Mouse (Mus musculus) erythroblast, embryonic 14.5 days (primary cell): ENCODE results near the gene Cenpt. TPM values are rescaled to one million over a fixed set of nuclear protein-coding genes. Genes with fewer than 3 reads are reported as not detected.

Experiments
- H3K27me3 ChIP-seq: 2 replicates; pipeline ENCODE4 v1.6.1; 2012; ENCODE audit warnings: inconsistent platforms; ENCODE audit not compliant: control insufficient read depth
- H3K36me3 ChIP-seq: 2 replicates; pipeline ENCODE4 v1.6.1; 2012; ENCODE audit warnings: mild to moderate bottlenecking, inconsistent platforms; ENCODE audit not compliant: control insufficient read depth
- H3K4me1 ChIP-seq: 2 replicates; pipeline ENCODE4 v1.6.1; 2012; ENCODE audit warnings: inconsistent platforms; ENCODE audit not compliant: control insufficient read depth
- H3K4me3 ChIP-seq: replicated peaks from 2 replicates; pipeline ENCODE3; 2012; ENCODE audit warnings: moderate library complexity, mild to moderate bottlenecking, inconsistent platforms
- H3K9me3 ChIP-seq: 2 replicates; pipeline ENCODE4 v1.6.1; 2012; ENCODE audit warnings: low read length, inconsistent platforms, mixed read lengths; ENCODE audit not compliant: control insufficient read depth
- GATA1 ChIP-seq: IDR thresholded peaks from 2 replicates; pipeline ENCODE4 v1.6.1; 2012; ENCODE audit warnings: low read length, inconsistent platforms, mixed read lengths
- TAL1 ChIP-seq: IDR thresholded peaks from 3 replicates; pipeline ENCODE4 v1.6.1; 2012; ENCODE audit warnings: low read length, inconsistent platforms, mixed read lengths
- polyA plus RNA-seq: library from polyadenylated mRNA; stranded (reverse); fragments of >175 nt; gene quantifications from 2 replicates; pipeline ENCODE4 v1.2.3, GENCODE M21; 2012

The Cenpt gene
- polyA plus RNA-seq, result 7.1 and 9.1 TPM in 2 replicates

DNA sequence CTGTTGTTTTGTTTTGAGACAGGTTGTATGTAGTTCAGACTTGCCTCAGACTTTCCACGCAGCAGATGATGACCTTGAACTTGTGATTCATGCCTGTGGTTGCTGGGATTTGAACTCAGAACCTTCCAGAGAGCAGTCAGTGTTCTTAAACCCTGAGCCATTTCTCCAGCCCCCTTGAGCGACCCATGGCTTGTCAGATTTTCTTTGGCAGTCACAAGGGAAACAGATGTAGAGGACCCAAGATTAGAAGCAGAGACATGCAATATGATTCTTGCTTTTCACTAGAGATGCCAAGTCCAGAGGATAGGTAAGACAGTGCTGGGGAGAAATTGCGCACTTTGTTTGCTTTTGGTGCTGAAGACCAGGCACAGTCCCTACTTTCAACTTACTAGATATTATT is at the start of gene Cenpt:
Gene Cenpt (minus strand): TSS at position 101 of the 400 bp plus-strand sequence.
- H3K9me3 ChIP-seq, result no peaks in the 10 kb centered on the region
- H3K4me3 ChIP-seq, result peak within 1 kb of the TSS; percentile 70
- TF ChIP-seq GATA1 (no peak), TAL1 (no peak)
- H3K27me3 ChIP-seq, result no peaks in the 10 kb centered on the region
- peaks cover 39% of the 10 kb centered on the region for H3K36me3 ChIP-seq
- peaks cover 63% of the 10 kb centered on the region for H3K4me1 ChIP-seq

DNA sequence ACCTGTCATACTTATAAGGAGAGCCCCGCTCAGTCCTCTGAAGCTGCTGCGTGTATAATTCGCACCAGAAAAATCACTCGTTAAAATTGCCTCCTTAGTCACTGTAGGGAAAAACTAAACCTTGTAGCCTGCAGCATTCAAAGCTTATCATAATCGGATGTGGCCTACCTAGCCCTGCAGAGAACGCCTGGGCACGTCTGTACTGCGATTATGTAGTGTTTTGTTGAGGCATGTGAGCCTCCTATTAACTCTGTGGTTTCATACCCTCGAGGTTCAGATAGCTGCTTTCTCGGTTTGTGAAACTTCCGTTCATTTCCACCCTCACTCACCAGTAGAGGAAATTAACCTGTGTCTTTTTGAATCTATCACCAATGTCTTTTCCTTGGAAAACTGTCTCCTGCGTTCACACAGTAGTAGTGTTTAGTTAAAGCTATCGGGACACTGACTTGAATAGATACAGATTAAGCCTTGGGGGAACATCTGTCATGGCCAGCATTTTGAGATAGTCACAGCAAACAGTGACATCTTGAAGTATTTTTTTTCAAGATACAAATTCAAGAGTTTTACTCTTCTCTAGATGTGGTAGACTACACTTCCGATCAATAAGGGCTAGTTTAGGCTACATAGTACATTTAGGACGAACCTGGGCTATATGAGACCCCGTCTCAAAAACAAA is 48.0 kb upstream of the Cenpt start:
- Histone ChIP-seq H3K27me3 (no peaks in the 10 kb centered on the region), H3K4me1 (peaks cover 31% of the 10 kb centered on the region), H3K4me3 (peak overlapping the region; percentile 91), H3K9me3 (no peaks in the 10 kb centered on the region), H3K36me3 (peaks cover 2% of the 10 kb centered on the region)
- no peak for TF ChIP-seq GATA1
- no peak for TF ChIP-seq TAL1

DNA sequence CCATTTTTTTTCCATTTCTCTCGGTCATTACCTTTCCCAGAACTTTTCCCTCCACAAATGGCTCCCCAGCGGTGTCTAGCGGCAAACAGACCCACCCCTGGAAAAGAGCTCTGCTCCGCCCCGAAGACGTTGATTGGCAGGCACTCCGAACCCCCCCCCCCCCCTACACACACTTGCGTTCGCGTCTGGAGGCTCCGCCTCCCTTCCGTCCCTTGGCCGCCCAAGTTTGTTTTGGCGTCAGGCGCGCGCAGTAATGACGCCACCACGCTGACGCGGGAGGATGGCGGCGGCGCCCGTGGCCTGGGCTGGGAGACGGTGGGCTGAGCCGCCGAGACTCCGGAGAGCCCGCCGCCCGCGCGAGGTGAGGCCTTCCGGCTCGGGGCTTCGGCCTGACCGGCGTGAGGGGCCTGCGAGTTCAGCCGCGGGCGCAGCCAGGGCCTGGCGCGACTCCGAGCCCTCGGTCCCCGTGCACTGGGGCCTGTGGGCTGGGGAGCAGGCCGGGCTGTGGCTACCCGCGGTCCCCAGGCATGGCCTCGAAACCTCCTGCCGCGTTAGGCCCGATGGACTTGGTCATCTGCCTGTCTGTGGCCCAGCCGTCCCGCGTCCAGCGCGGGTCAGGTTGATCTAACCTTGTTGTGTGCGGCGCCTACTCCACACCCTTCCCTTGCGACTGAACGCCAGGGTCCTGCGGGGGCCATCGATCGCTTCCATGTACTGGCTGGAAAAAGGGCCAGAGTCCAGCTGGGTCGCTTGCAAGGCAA is 47.3 kb upstream of the Cenpt start, which contains the start of gene Pskh1:
Gene Pskh1 (plus strand): TSS at position 262 of the 761 bp plus-strand sequence.
- Histone ChIP-seq H3K36me3 (peaks cover 3% of the 10 kb centered on the region), H3K27me3 (no peaks in the 10 kb centered on the region), H3K4me1 (peaks cover 33% of the 10 kb centered on the region), H3K9me3 (no peaks in the 10 kb centered on the region), H3K4me3 (peak within 1 kb of the TSS; percentile 91)
- TF ChIP-seq GATA1, result no peak
- TF ChIP-seq TAL1, result no peak

DNA sequence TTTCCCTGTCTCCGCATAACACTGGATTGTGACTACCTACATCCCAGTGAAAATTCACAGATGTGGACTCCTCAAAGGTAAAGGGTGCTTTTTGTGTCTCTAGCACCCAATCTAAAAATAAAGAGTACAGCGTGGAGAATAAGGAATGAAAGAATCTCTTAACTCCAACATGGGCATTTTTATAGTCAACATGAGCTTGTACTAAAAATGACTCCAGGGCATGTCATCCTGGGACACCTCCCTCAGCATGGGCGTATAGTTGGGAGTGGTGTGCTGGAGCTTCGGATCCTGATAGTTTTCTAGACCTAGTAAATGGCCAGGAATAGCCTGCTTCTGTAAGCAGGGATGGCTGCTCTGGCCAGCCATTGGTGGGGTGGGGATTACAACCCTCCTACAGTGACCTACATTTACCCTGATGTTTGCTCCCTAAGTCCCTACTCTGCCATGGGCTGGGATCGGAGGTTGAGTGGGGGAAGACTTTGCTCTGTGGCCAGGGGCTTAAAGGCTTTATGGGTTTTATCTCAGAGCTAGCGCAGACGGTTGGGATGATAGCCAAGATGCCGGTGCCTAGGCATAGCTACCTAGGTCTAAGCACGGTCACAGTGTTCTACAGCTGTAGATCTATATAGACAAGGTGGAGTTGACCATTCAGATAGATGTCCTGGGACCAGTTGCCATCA is 44.9 kb upstream of the Cenpt start:
- TF ChIP-seq GATA1, result no peak
- no peak for TF ChIP-seq TAL1
- H3K27me3 ChIP-seq, result no peaks in the 10 kb centered on the region
- H3K4me1 ChIP-seq, result peaks cover 38% of the 10 kb centered on the region

DNA sequence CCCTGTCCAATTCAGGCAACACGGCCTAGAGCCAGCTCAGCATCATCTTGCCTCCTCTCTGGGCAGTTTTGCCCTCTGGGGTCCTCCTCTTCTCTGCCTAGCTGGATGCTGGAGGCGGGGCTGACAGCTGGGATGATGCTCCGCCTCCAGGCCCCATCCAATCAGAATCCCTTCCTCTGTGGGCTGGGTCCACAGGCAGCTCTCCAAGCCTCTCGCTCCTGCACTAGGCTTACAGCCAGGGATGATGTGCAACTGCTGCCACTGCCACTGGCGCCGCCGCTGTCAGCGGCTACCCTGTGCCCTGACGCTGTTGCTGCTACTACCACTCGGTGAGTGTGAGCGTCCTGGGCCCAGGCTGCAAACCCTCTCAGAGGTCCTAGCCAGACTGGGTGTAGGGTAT is 40.3 kb upstream of the Cenpt start, which contains the start of gene Nrn1l:
Gene Nrn1l (plus strand): TSS at position 229 of the 400 bp plus-strand sequence.
- TF ChIP-seq GATA1 (no peak), TAL1 (no peak)
- H3K27me3 ChIP-seq, result no peaks in the 10 kb centered on the region
- H3K4me1 ChIP-seq, result peaks cover 11% of the 10 kb centered on the region
- no peaks in the 10 kb centered on the region for H3K9me3 ChIP-seq
- peaks cover 70% of the 10 kb centered on the region for H3K36me3 ChIP-seq
- H3K4me3 ChIP-seq, result no peak within 1 kb of the TSS

More for the DNA sequence above, 44.9 kb upstream of the Cenpt start:
- no peak overlapping the region for H3K4me3 ChIP-seq
- H3K9me3 ChIP-seq, result no peaks in the 10 kb centered on the region
- peaks cover 25% of the 10 kb centered on the region for H3K36me3 ChIP-seq

DNA sequence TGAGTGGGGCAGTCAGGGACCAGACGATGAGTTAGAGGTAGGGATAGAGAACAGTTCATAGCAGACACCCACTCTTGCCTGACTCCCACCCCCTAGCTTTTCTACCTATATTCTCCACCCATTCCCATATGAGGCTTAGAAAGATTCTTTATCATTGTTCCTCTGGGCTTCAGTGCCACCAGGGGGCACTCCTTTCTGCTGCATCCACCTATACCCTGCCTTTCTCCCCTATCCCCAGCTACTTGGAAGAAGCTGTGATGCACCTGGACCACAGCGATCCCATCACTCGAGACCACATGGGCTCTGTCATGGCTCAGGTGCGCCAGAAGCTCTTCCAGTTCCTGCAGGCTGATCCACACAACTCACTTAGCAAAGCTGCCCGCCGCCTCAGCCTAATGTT is 39.4 kb upstream of the Cenpt start:
- Histone ChIP-seq H3K9me3 (no peaks in the 10 kb centered on the region), H3K36me3 (peaks cover 79% of the 10 kb centered on the region), H3K4me1 (peaks cover 8% of the 10 kb centered on the region), H3K27me3 (no peaks in the 10 kb centered on the region), H3K4me3 (no peak overlapping the region)
- no peak for TF ChIP-seq TAL1
- TF ChIP-seq GATA1, result no peak

DNA sequence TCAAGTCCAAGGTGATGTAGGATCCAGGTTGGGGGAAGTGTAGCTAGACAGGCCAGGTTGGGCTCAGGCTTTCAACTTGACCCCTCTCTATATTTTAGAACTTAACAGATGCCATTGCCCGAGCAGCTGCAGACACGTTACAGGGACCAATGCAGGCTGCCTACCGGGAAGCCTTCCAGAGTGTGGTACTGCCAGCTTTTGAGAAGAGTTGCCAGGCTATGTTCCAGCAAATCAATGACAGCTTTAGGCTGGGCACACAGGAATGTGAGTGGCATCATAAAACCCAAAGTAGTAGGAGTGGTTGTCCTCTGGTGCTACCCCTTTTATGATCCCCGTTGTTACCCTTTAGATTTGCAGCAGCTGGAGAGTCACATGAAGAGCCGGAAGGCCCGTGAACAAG is 37.8 kb upstream of the Cenpt start:
- Histone ChIP-seq H3K36me3 (peaks cover 95% of the 10 kb centered on the region), H3K4me1 (peaks cover 5% of the 10 kb centered on the region), H3K4me3 (no peak overlapping the region), H3K27me3 (no peaks in the 10 kb centered on the region), H3K9me3 (no peaks in the 10 kb centered on the region)
- no peak for TF ChIP-seq GATA1
- no peak for TF ChIP-seq TAL1

DNA sequence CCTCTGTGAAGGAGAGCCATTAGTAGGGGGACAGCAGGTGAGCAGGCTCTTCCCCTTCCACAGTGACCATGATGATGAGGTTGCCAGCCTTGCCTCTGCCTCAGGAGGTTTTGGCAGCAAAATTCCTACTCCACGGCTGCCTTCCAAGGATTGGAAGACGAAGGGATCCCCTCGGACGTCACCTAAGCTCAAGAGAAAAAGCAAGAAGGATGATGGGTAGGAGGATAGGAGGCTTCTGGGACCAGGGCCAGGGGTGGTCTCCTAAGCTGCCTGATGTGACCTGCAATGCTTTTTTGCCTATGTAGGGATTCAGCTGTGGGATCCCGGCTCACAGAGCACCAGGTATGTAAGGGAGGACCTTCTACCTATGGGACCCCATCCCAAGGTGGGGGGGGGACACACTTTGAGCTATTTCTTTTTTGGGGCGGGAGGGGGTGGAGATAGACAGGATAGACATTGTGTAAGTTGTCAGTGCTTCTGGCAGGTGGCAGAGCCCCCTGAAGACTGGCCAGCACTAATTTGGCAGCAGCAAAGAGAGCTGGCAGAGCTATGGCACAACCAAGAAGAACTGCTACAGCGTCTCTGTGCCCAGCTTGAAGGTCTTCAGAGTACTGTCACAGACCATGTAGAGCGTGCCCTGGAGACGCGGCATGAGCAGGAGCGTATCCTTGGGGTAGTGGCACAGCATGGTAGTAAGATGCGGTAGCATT is 36.8 kb upstream of the Cenpt start:
- no peak for TF ChIP-seq TAL1
- TF ChIP-seq GATA1, result no peak
- H3K27me3 ChIP-seq, result no peaks in the 10 kb centered on the region
- H3K36me3 ChIP-seq, result peaks cover 99% of the 10 kb centered on the region
- peaks cover 5% of the 10 kb centered on the region for H3K4me1 ChIP-seq
- H3K9me3 ChIP-seq, result no peaks in the 10 kb centered on the region
- H3K4me3 ChIP-seq, result no peak overlapping the region
